Comparison of ENCODE assay signal across 8 mouse cellular contexts in the genomic region with DNA sequence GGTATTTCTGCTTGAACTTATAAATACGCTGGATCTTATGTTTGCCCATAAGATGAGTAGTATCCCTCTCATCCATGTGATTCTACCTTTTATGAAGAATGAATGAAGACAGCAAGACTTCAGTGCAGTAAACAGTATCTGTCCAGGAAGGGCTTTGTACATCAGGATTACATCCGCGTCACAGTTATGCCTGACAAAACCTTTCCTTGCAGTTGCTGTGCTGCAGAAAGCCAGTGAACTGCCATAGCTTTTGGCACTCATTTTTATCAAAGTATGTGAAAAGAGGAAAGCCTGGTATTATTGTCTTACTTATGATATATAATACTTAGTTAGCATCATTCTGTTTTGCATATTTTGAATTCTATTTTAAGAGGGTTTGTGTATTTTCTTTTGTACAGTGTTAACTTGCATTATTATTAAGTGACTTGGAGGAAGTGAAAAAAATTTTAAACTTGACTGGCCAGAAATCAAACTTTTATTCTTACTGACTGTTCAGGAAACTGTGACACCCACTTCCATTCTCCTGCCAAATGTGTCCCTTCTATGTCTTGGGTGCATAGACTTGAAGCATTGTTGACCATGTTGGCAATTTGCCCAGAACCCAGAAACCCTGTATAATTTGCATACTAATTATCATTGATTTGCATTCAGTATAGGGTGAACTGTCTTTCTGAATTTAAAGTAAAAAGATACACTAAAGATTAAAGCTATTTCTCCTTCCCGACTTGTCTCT. TPM values are rescaled to one million over a fixed set of nuclear protein-coding genes. Genes with fewer than 3 reads are reported as not detected.
A peak's percentile ranks its signal among the peaks of the same experiment; 100 is the strongest.
DNase-seq lines count a peak whose midpoint lies in the region; ATAC-seq and TF ChIP-seq lines count a peak whose summit lies in the region.
"Had no signal": no experiment of that assay in that cellular context is flagged by ENCODE, and none has a peak within 500 bp of the region (broad histone marks: within the 10 kb centered on the region; RNA-seq: fewer than 3 reads in every experiment).

No protein-coding gene starts in this region.

- H3K79me2 ChIP-seq in MEL (ENCODE audit: control insufficient read depth, insufficient read depth, low read length, poor library complexity), result no peaks in the 10 kb centered on the region

- no peak overlapping the region for H3K9ac ChIP-seq in MEL (ENCODE audit: control insufficient read depth, low read depth, low read length, poor library complexity, severe bottlenecking)
- no peak overlapping the region for H3K9ac ChIP-seq in forebrain, embryonic 12.5 days

- peak; percentile 41 for DNase-seq in layer of hippocampus, adult 11-12 months (ENCODE audit: low spot score)
- DNase-seq in layer of hippocampus, postnatal 10 days (ENCODE audit: low spot score in 2 of 2), result no peak
- peak; percentile 49 for DNase-seq in MEL (ENCODE audit: low read depth, low spot score)
- peak; percentile 5 for DNase-seq in lung, postnatal 14 days
- no peak for DNase-seq in thymus, postnatal 36 days
- no peak for DNase-seq in gastrocnemius, adult 8-10 months (ENCODE audit: low spot score in 2 of 2)

- TF ChIP-seq POLR2A in MEL (IDR thresholded peaks at IDR 0.05; ENCODE audit: control insufficient read depth in 1 of 2, insufficient read depth in 1 of 2, low read depth in 1 of 2, low read length in 2 of 2, poor library complexity in 1 of 2), result no peak

- H3K27ac ChIP-seq in MEL (ENCODE audit: control insufficient read depth, low read depth, low read length), result no peak overlapping the region
- peak overlapping the region; percentile 37; the same call in 1 of the 2 replicates for H3K27ac ChIP-seq in forebrain, embryonic 12.5 days

- H3K4me2 ChIP-seq in forebrain, embryonic 12.5 days, result no peak overlapping the region

- no peaks in the 10 kb centered on the region for H3K4me1 ChIP-seq in MEL (ENCODE audit: control insufficient read depth in 1 of 2, insufficient read depth in 2 of 2, low read length in 2 of 2)
- H3K4me1 ChIP-seq in forebrain, embryonic 12.5 days, result peaks cover 20% of the 10 kb centered on the region

- no peak for TF ChIP-seq EP300 in MEL (IDR thresholded peaks at IDR 0.05; ENCODE audit: low read depth in 1 of 2, low read length in 2 of 2)

- no peaks in the 10 kb centered on the region for H3K27me3 ChIP-seq in MEL (ENCODE audit: control insufficient read depth in 1 of 2, insufficient read depth in 2 of 2, low read length in 2 of 2)
- H3K27me3 ChIP-seq in forebrain, embryonic 12.5 days, result no peaks in the 10 kb centered on the region

- no peak overlapping the region for H3K4me3 ChIP-seq in MEL (ENCODE audit: control insufficient read depth in 1 of 2, insufficient read depth in 1 of 2, low read depth in 2 of 2, low read length in 2 of 2)
- no peak overlapping the region for H3K4me3 ChIP-seq in forebrain, embryonic 12.5 days (replicated peaks)

- H3K9me3 ChIP-seq in MEL (replicated peaks; ENCODE audit: insufficient read depth, low read length), result no peaks in the 10 kb centered on the region
- H3K9me3 ChIP-seq in forebrain, embryonic 12.5 days, result no peaks in the 10 kb centered on the region

- H3K36me3 ChIP-seq in MEL (ENCODE audit: control insufficient read depth in 1 of 2, insufficient read depth in 2 of 2, low read length in 2 of 2), result peaks cover 0 to 13% of the 10 kb centered on the region in 2 experiments; a peak in 2 of 4 replicates
- H3K36me3 ChIP-seq in forebrain, embryonic 12.5 days (replicated peaks), result peaks cover 13% of the 10 kb centered on the region

- no peak for TF ChIP-seq CTCF in MEL (IDR thresholded peaks at IDR 0.05 in 2 of 3, conservative IDR thresholded peaks at IDR 0.05 in 1 of 3; ENCODE audit: control insufficient read depth in 1 of 3, insufficient read depth in 1 of 3, low read depth in 2 of 3, low read length in 3 of 3, poor library complexity in 1 of 3, severe bottlenecking in 1 of 3)

- TF ChIP-seq RAD21 in MEL (IDR thresholded peaks at IDR 0.05; ENCODE audit: low read depth, low read length), result no peak

- ATAC-seq in forebrain, embryonic 12.5 days (ENCODE audit: low FRiP score), result peak; percentile 53; the same call in 1 of the 2 replicates
- ATAC-seq: intestine, postnatal 0 days had no signal

- WGBS in forebrain, embryonic 12.5 days, result 64% methylated on average over 4 of the region's 4 CpGs

TF ChIP-seq in MEL, 35 proteins besides CTCF, POLR2A, EP300 and RAD21:
- no peak for TF ChIP-seq NELFE (IDR thresholded peaks at IDR 0.05; ENCODE audit: low read depth, low read length)
- no peak for TF ChIP-seq ZNF384 (IDR thresholded peaks at IDR 0.05; ENCODE audit: low read depth, low read length)
- TF ChIP-seq CHD1 (IDR thresholded peaks at IDR 0.05; ENCODE audit: low read depth, low read length), result no peak
- TF ChIP-seq POLR2AphosphoS2 (IDR thresholded peaks at IDR 0.05; ENCODE audit: low read length), result no peak
- TF ChIP-seq TBP (IDR thresholded peaks at IDR 0.05; ENCODE audit: low read depth, low read length), result no peak
- TF ChIP-seq BHLHE40 (IDR thresholded peaks at IDR 0.05; ENCODE audit: borderline replicate concordance, low read depth, low read length), result no peak
- TF ChIP-seq MYC (IDR thresholded peaks at IDR 0.05; ENCODE audit: low read depth, low read length), result no peak
- TF ChIP-seq MXI1 (IDR thresholded peaks at IDR 0.05; ENCODE audit: low read depth, low read length), result no peak
- no peak for TF ChIP-seq ZMIZ1 (IDR thresholded peaks at IDR 0.05; ENCODE audit: low read depth, low read length)
- no peak for TF ChIP-seq POLR2AphosphoS5 (IDR thresholded peaks at IDR 0.05; ENCODE audit: borderline replicate concordance, low read depth, low read length)
- no peak for TF ChIP-seq KAT2A (conservative IDR thresholded peaks at IDR 0.05; ENCODE audit: low read depth, low read length)
- TF ChIP-seq ETS1 (IDR thresholded peaks at IDR 0.05; ENCODE audit: low read depth, low read length), result no peak
- TF ChIP-seq ELF1 (IDR thresholded peaks at IDR 0.05; ENCODE audit: low read depth, low read length), result no peak
- TF ChIP-seq SIN3A (IDR thresholded peaks at IDR 0.05; ENCODE audit: low read length), result no peak
- TF ChIP-seq JUND (IDR thresholded peaks at IDR 0.05; ENCODE audit: low read depth, low read length), result no peak
- no peak for TF ChIP-seq USF2 (IDR thresholded peaks at IDR 0.05; ENCODE audit: borderline replicate concordance in 1 of 2, insufficient read depth in 1 of 2, low read depth in 1 of 2, low read length in 2 of 2)
- TF ChIP-seq NRF1 (IDR thresholded peaks at IDR 0.05; ENCODE audit: insufficient read depth, low read depth, low read length, poor library complexity, severe bottlenecking), result no peak

RNA-seq across cellular contexts. Expression of a gene that starts 52.5 kb away (rescaled TPM):
- total RNA-seq in layer of hippocampus, postnatal 10 days (2021), result 1 to 10 TPM; 1.2 to 1.6 TPM
- total RNA-seq in MEL (2012; rRNA removed), result not detected in 2 replicates
- polyA plus RNA-seq in MEL (2012; ENCODE audit: insufficient read depth in 1 of 2, insufficient read length in 2 of 2, low read depth in 1 of 2, low replicate concordance in 2 of 2, missing spikeins in 1 of 2), result under 1 TPM in 1 of 2 experiments, not detected in 1; 0.29 TPM
- polyA plus RNA-seq in forebrain, embryonic 12.5 days (2016; fragmentation: Nextera tagmentation; extraction: Ambion mirVana), result 0.94 and 1.2 TPM in 2 replicates
- total RNA-seq in gastrocnemius, adult 8-10 months (2022), result under 1 TPM; 0.10 to 0.32 (median 0.22) TPM

Comparison
In these comparisons a context has a peak if more than half of its experiments do, and no peak if none do; other contexts are left out.
1. DNase-seq: peak in layer of hippocampus, adult 11-12 months (single experiment), MEL (single experiment) and lung, postnatal 14 days (single experiment); none in layer of hippocampus, postnatal 10 days (0 of 2), thymus, postnatal 36 days (0 of 2) and gastrocnemius, adult 8-10 months (0 of 2).